20 mouse cellular contexts compared by ENCODE assay signal in the genomic region with DNA sequence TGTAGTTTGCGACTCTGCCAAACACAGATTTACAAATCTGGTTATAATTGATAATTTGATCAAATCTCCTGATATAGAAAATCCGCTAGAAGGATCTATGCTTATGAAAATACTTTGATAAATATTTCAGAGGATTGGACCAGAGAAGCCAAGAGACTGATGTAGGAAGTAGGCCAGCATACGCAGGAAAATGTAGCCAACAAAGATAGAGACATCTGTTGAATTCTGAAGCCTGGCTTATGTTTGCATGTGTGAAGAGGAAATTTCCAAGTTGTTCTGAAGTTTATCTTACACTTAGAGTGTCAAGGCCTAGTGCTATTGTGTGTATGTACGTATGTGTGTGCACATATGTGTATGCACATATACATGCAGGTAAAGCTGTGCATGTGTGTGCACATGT.
DNase-seq lines count a peak whose midpoint lies in the region; ATAC-seq and TF ChIP-seq lines count a peak whose summit lies in the region.
"Had no signal": no experiment of that assay in that cellular context is flagged by ENCODE, and none has a peak within 500 bp of the region (broad histone marks: within the 10 kb centered on the region; RNA-seq: fewer than 3 reads in every experiment).

No protein-coding gene starts in this region.

- no peaks in the 10 kb centered on the region for H3K4me1 ChIP-seq in forebrain, postnatal 0 days (ENCODE audit: insufficient read depth)
- H3K4me1 ChIP-seq in forebrain, embryonic 13.5 days = no peaks in the 10 kb centered on the region

- H3K9ac ChIP-seq in forebrain, postnatal 0 days = no peak overlapping the region
- H3K9ac ChIP-seq in forebrain, embryonic 13.5 days = no peak overlapping the region

- H3K9me3 ChIP-seq in forebrain, postnatal 0 days (ENCODE audit: low read length) = no peaks in the 10 kb centered on the region
- no peaks in the 10 kb centered on the region for H3K9me3 ChIP-seq in forebrain, embryonic 13.5 days (replicated peaks)

- DNase-seq in forebrain, postnatal 0 days = peak; percentile 59
- DNase-seq in brain, embryonic 18.5 days (ENCODE audit: low read depth, low spot score) = peak; percentile 32
- no peak for DNase-seq in kidney, postnatal 25 days
- DNase-seq: adrenal gland, adult 2 months; adrenal gland, adult 8-10 months; adrenal gland, postnatal 10 days; adrenal gland, postnatal 14 days; adrenal gland, postnatal 25 days; adrenal gland, postnatal 36 days; B cell, adult 2 months; cerebellum, adult 11 months; cerebellum, adult 11-12 months; cerebellum, adult 18-20 months; cerebellum, adult 2 months had no signal

- no peaks in the 10 kb centered on the region for H3K27me3 ChIP-seq in forebrain, postnatal 0 days (ENCODE audit: insufficient read depth, low read length)
- no peaks in the 10 kb centered on the region for H3K27me3 ChIP-seq in forebrain, embryonic 13.5 days
- H3K27me3 ChIP-seq: CH12.LX, Patski had no signal

- TF ChIP-seq CTCF in forebrain, postnatal 0 days (IDR thresholded peaks at IDR 0.05; ENCODE audit: low read depth) = no peak

- no peaks in the 10 kb centered on the region for H3K36me3 ChIP-seq in forebrain, postnatal 0 days (ENCODE audit: insufficient read depth)
- H3K36me3 ChIP-seq in forebrain, embryonic 13.5 days (ENCODE audit: poor library complexity, severe bottlenecking) = no peaks in the 10 kb centered on the region
- H3K36me3 ChIP-seq: G1E had no signal

- ATAC-seq in forebrain, postnatal 0 days = peak; percentile 68
- ATAC-seq in forebrain, embryonic 13.5 days = no peak
- ATAC-seq: activated CD4-positive, CD25-positive, alpha-beta regulatory T cell, adult 4 months; CD4-positive, CD25-positive, alpha-beta regulatory T cell, adult 4 months; Patski had no signal

- H3K4me3 ChIP-seq in forebrain, postnatal 0 days (ENCODE audit: low read depth, low read length) = no peak overlapping the region
- H3K4me3 ChIP-seq in forebrain, embryonic 13.5 days = no peak overlapping the region

- WGBS in forebrain, postnatal 0 days = 78% methylated on average over 4 of the region's 4 CpGs
- WGBS in forebrain, embryonic 13.5 days = 91% methylated on average over 4 of the region's 4 CpGs

- H3K4me2 ChIP-seq in forebrain, postnatal 0 days (ENCODE audit: low read depth) = no peak overlapping the region
- no peak overlapping the region for H3K4me2 ChIP-seq in forebrain, embryonic 13.5 days

- no peak overlapping the region for H3K27ac ChIP-seq in forebrain, postnatal 0 days (ENCODE audit: low read depth, low read length)
- no peak overlapping the region for H3K27ac ChIP-seq in forebrain, embryonic 13.5 days

Comparison
In these comparisons a context has a peak if more than half of its experiments do, and no peak if none do; other contexts are left out.
1. DNase-seq: peak in forebrain, postnatal 0 days (single experiment) and brain, embryonic 18.5 days (single experiment); none in kidney, postnatal 25 days (0 of 2).